Mouse (Mus musculus) MEL (cell line): ENCODE data around the gene Pnpla2. TPM values are rescaled to one million over a fixed set of nuclear protein-coding genes. Genes with fewer than 3 reads are reported as not detected.
A peak's percentile ranks its signal among the peaks of the same experiment; 100 is the strongest.

Experiments used
- DNase-seq: peaks from one replicate; pipeline ENCODE4 v3.0.0; 2011; ENCODE audit warnings: low read depth, low spot score
- H3K27ac ChIP-seq: 2 replicates; pipeline ENCODE4 v1.5.1; 2012; ENCODE audit warnings: low read depth, mild to moderate bottlenecking, control low read depth, low read length, moderate library complexity; ENCODE audit not compliant: control insufficient read depth
- H3K27me3 ChIP-seq, 2 experiments: fragments of 150-350 bp in 1 of 2; sonication (generic) in 1 of 2; 2 replicates each; pipeline ENCODE4 v1.6.1; 2012; ENCODE audit warnings: low read length in 2 of 2, mild to moderate bottlenecking in 2 of 2, improper control_type of control experiment in 1 of 2, moderate library complexity in 1 of 2; ENCODE audit not compliant: insufficient read depth in 2 of 2, control insufficient read depth in 1 of 2
- H3K36me3 ChIP-seq, 2 experiments: 2 replicates each; pipeline ENCODE4 v1.6.1; 2012 to 2014; ENCODE audit warnings: low read length in 2 of 2, improper control_type of control experiment in 1 of 2, inconsistent platforms in 1 of 2, mild to moderate bottlenecking in 1 of 2; ENCODE audit not compliant: insufficient read depth in 2 of 2, control insufficient read depth in 1 of 2
- H3K4me1 ChIP-seq, 2 experiments: fragments of 150-350 bp in 1 of 2; sonication (generic) in 1 of 2; 2 replicates each; pipeline ENCODE4 v1.6.1; 2012; ENCODE audit warnings: low read length in 2 of 2, improper control_type of control experiment in 1 of 2, mild to moderate bottlenecking in 1 of 2; ENCODE audit not compliant: insufficient read depth in 2 of 2, control insufficient read depth in 1 of 2
- H3K4me3 ChIP-seq, 2 experiments: fragments of 150-350 bp in 1 of 2; sonication (generic) in 1 of 2; 2 replicates each; pipeline ENCODE4 v1.5.1; 2012; ENCODE audit warnings: low read depth in 2 of 2, low read length in 2 of 2, mild to moderate bottlenecking in 2 of 2, moderate library complexity in 2 of 2, control low read depth in 1 of 2, improper control_type of control experiment in 1 of 2; ENCODE audit not compliant: control insufficient read depth in 1 of 2, insufficient read depth in 1 of 2
- H3K79me2 ChIP-seq: 2 replicates; pipeline ENCODE4 v1.6.1; 2012; ENCODE audit warnings: mild to moderate bottlenecking, low read length, moderate library complexity; ENCODE audit not compliant: control insufficient read depth, poor library complexity, insufficient read depth
- H3K9ac ChIP-seq: 2 replicates; pipeline ENCODE4 v1.6.1; 2012; ENCODE audit warnings: low read depth, mild to moderate bottlenecking, control low read depth, low read length, moderate library complexity; ENCODE audit not compliant: control insufficient read depth, poor library complexity, severe bottlenecking
- H3K9me3 ChIP-seq: fragments of 150-350 bp; sonication (generic); replicated peaks from 2 replicates; pipeline ENCODE4 v1.6.1; 2012; ENCODE audit warnings: mild to moderate bottlenecking, low read length, improper control_type of control experiment, moderate library complexity; ENCODE audit not compliant: insufficient read depth
- CHD1 ChIP-seq: IDR thresholded peaks from 2 replicates; pipeline ENCODE4 v1.6.1; 2012; ENCODE audit warnings: low read depth, mild to moderate bottlenecking, inconsistent platforms, low read length, improper control_type of control experiment
- GABPA ChIP-seq: IDR thresholded peaks from 2 replicates; pipeline ENCODE4 v1.6.1; 2012; ENCODE audit warnings: low read depth, mild to moderate bottlenecking, inconsistent platforms, low read length, improper control_type of control experiment, moderate library complexity
- KAT2A ChIP-seq: conservative IDR thresholded peaks from 2 replicates; pipeline ENCODE4 v1.6.1; 2012; ENCODE audit warnings: low read depth, low read length, improper control_type of control experiment, inconsistent platforms
- MAX ChIP-seq: IDR thresholded peaks from 2 replicates; pipeline ENCODE4 v1.6.1; 2011; ENCODE audit warnings: low read length, improper control_type of control experiment
- MEF2A ChIP-seq: IDR thresholded peaks from 2 replicates; pipeline ENCODE4 v1.6.1; 2014; ENCODE audit warnings: low read depth, mild to moderate bottlenecking, inconsistent platforms, low read length, improper control_type of control experiment; ENCODE audit not compliant: poor library complexity, insufficient replicate concordance, severe bottlenecking; ENCODE audit errors: extremely low read depth
- POLR2A ChIP-seq, 2 experiments: IDR thresholded peaks; 2 replicates each; pipeline ENCODE4 v1.6.1; 2011 to 2012; ENCODE audit warnings: low read length in 2 of 2, mild to moderate bottlenecking in 2 of 2, control low read depth in 1 of 2, improper control_type of control experiment in 1 of 2, low read depth in 1 of 2, moderate library complexity in 1 of 2; ENCODE audit not compliant: control insufficient read depth in 1 of 2, insufficient read depth in 1 of 2, poor library complexity in 1 of 2
- POLR2AphosphoS2 ChIP-seq: IDR thresholded peaks from 2 replicates; pipeline ENCODE4 v1.6.1; 2011; ENCODE audit warnings: low read length, improper control_type of control experiment
- RAD21 ChIP-seq: IDR thresholded peaks from 2 replicates; pipeline ENCODE4 v1.6.1; 2011; ENCODE audit warnings: mild to moderate bottlenecking, low read depth, low read length, improper control_type of control experiment
- RCOR1 ChIP-seq: IDR thresholded peaks from 2 replicates; pipeline ENCODE4 v1.6.1; 2012; ENCODE audit warnings: low read depth, mild to moderate bottlenecking, inconsistent platforms, low read length, improper control_type of control experiment
- SIN3A ChIP-seq: IDR thresholded peaks from 2 replicates; pipeline ENCODE4 v1.6.1; 2012; ENCODE audit warnings: low read length, improper control_type of control experiment, inconsistent platforms
- SMC3 ChIP-seq: IDR thresholded peaks from 2 replicates; pipeline ENCODE4 v1.6.1; 2011; ENCODE audit warnings: low read depth, low read length, improper control_type of control experiment
- TAL1 ChIP-seq: IDR thresholded peaks from 2 replicates; pipeline ENCODE4 v1.6.1; 2012; ENCODE audit warnings: mild to moderate bottlenecking, inconsistent platforms, low read length, moderate library complexity, mixed read lengths
- ZC3H11A ChIP-seq: IDR thresholded peaks from 2 replicates; pipeline ENCODE4 v1.6.1; 2012; ENCODE audit warnings: low read depth, mild to moderate bottlenecking, inconsistent platforms, low read length, improper control_type of control experiment
- polyA plus RNA-seq, 2 experiments: library from polyadenylated mRNA; stranded (reverse) in 1 of 2; unstranded in 1 of 2; fragments of >175 nt in 1 of 2; fragments of >200 nt in 1 of 2; gene quantifications; 2 replicates each; pipeline versions ENCODE4 v1.2.1 to v1.2.4; 2012; ENCODE audit warnings: low replicate concordance in 2 of 2, low read depth in 1 of 2; ENCODE audit not compliant: insufficient read length in 2 of 2, insufficient read depth in 1 of 2, missing spikeins in 1 of 2
- total RNA-seq: library from RNA; depleted of rRNA; stranded (reverse); fragments of 300-350 nt; gene quantifications from 2 replicates; pipeline ENCODE4 v1.2.3, GENCODE M21; 2012

Pnpla2 gene
- total and polyA plus RNA-seq, 3 experiments = 8.3 to 38.6 TPM; not detected in 1

GRCm38 (mm10) chr7:141447110-141447991 lies 7.6 kb upstream of the Pnpla2 start, which contains the start of gene Rplp2 (continued):
- TF ChIP-seq SMC3 (no peak), RAD21 (no peak), MAX (peak; percentile 98), SIN3A (peak; percentile 93), GABPA (no peak)

GRCm38 (mm10) chr7:141451928-141452327 lies 3.1 kb upstream of the Pnpla2 start:
- no peak overlapping the region for H3K27ac ChIP-seq
- no peaks in the 10 kb centered on the region for H3K9me3 ChIP-seq
- no peak overlapping the region for H3K4me3 ChIP-seq
- peaks cover 25% of the 10 kb centered on the region for H3K79me2 ChIP-seq
- peak; percentile 61 for DNase-seq
- peaks cover 0 to 26% of the 10 kb centered on the region in 2 experiments; a peak in 2 of 4 replicates for H3K4me1 ChIP-seq
- peak; percentile 82; the same call in 1 of the 2 replicates for TF ChIP-seq POLR2AphosphoS2
- TF ChIP-seq RCOR1 = peak; percentile 12; the same call in 1 of the 2 replicates
- no peak for TF ChIP-seq CHD1
- no peak for TF ChIP-seq KAT2A
- TF ChIP-seq POLR2A (IDR thresholded peaks at IDR 0.05; ENCODE audit: control insufficient read depth in 1 of 2, insufficient read depth in 1 of 2, low read depth in 1 of 2, low read length in 2 of 2, poor library complexity in 1 of 2) = peak; percentile 47 to 73; a peak in 3 of 4 replicates
- H3K36me3 ChIP-seq = peaks cover 15 to 19% of the 10 kb centered on the region in 2 experiments
- no peaks in the 10 kb centered on the region for H3K27me3 ChIP-seq
- no peak overlapping the region for H3K9ac ChIP-seq

DNA sequence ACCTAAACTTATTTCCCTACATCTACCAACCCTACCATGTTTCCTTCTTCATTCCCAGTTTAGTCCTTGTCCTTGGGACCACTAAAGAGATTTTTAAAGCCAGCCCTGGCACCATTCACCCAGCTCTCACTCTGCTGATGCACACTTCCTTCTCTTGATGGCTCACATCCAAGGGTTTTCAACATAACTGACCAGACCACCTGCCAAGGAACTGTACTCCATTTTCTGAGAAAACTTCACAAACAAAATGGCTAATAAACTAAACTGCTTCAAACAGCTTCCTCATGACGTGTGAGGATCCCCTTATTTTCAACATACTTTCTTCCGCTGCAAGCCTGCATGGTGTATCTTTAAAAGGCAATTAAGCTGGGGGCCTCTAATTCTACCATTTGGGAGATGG lies 1.4 kb upstream of the Pnpla2 start:
- H3K9me3 ChIP-seq = no peaks in the 10 kb centered on the region
- H3K9ac ChIP-seq = no peak overlapping the region
- H3K4me3 ChIP-seq = no peak overlapping the region
- peaks cover 0 to 24% of the 10 kb centered on the region in 2 experiments; a peak in 2 of 4 replicates for H3K4me1 ChIP-seq
- H3K79me2 ChIP-seq = peaks cover 12% of the 10 kb centered on the region
- no peak for DNase-seq
- no peaks in the 10 kb centered on the region for H3K27me3 ChIP-seq
- no peak overlapping the region for H3K27ac ChIP-seq
- H3K36me3 ChIP-seq = peaks cover 9 to 16% of the 10 kb centered on the region in 2 experiments
- TF ChIP-seq RAD21 (no peak), ZC3H11A (no peak), RCOR1 (no peak), SIN3A (no peak), TAL1 (no peak), CHD1 (no peak), MEF2A (no peak)
